Mouse (Mus musculus) C2C12 (cell line): ENCODE data around the gene Nfx1.

Experiments
- CTCF ChIP-seq: IDR thresholded peaks from one replicate; pipeline ENCODE4 v1.5.1; 2011; ENCODE audit not compliant: control insufficient read depth, insufficient read depth, insufficient read length
- MYOD1 ChIP-seq: IDR thresholded peaks from one replicate; pipeline ENCODE4 v1.6.1; 2011; ENCODE audit warnings: low read depth; ENCODE audit not compliant: control insufficient read depth, insufficient read length
- MYOG ChIP-seq: IDR thresholded peaks from one replicate; pipeline ENCODE4 v1.6.1; 2011; ENCODE audit not compliant: control insufficient read depth, insufficient read length; ENCODE audit errors: extremely low read depth

DNA sequence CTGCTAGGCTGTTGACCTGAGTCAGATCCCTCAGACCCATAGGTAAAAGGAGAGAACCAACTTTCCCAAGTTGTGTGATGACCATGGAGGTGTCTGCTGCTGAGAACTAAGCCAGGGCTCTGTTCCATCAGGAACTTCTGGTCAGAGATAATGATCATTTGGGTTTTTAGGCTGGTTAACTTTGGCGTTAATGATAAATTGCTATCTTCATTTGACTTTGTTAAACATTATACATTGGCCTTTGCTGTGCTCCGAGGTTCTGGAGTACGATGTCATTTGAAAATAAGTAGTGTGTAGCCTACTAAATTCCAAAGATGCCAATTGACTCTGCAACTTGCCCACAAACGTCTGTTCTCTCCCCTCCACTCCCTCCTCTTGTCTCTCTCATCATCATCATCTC, 1.5 kb upstream of the Nfx1 start:
- TF ChIP-seq MYOG (no peak), CTCF (no peak), MYOD1 (no peak)
